Mouse (Mus musculus) duodenum, adult 2 months (tissue): Measurements from ENCODE around the gene Gm5797. TPM values are rescaled to one million over a fixed set of nuclear protein-coding genes. Genes with fewer than 3 reads are reported as not detected.

Source experiments
- polyA plus RNA-seq: library from polyadenylated mRNA; depleted of rRNA; stranded (reverse); fragments of >200 nt; gene quantifications from 2 replicates; pipeline ENCODE4 v1.2.3, GENCODE M21; 2012; ENCODE audit warnings: low replicate concordance; rRNA removed

Gene Gm5797
- polyA plus RNA-seq = not detected in 2 replicates

DNA sequence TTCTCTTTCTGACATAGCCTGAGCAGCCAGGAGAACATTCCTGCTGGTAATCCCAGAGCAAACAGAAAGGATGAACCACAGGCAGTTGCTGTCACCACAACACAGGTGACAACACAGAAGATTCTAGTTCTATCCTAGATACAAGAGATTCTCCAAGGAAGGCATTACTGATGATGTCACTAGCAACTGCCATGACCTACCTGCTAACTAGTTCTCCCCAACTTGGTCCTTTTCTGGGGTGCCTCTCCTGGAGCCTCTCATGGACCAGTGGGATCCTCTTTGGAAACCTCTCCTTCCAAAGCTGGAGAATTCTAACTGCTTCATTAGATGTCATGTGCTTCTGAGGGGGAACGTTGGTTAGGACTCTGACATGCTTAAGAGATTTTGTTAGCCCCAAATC, at the start of gene Gm5797:
Gene Gm5797 (minus strand): TSS at position 101 of the 400 bp plus-strand sequence.

DNA sequence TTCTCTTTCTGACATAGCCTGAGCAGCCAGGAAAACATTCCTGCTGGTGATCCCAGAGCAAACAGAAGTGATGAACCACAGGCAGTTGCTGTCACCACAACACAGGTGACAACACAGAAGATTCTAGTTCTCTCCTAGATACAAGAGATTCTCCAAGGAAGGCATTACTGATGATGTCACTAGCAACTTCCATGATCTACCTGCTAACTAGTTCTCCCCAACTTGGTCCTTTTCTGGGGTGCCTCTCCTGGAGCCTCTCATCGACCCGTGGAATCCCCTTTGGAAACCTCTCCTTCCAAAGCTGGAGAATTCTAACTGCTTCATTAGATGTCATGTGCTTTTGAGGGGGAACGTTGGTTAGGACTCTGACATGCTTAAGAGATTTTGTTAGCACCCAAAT, 32.8 kb upstream of the Gm5797 start, which contains the start of gene Gm8374:
Gene Gm8374 (minus strand): TSS at position 101 of the 400 bp plus-strand sequence.

DNA sequence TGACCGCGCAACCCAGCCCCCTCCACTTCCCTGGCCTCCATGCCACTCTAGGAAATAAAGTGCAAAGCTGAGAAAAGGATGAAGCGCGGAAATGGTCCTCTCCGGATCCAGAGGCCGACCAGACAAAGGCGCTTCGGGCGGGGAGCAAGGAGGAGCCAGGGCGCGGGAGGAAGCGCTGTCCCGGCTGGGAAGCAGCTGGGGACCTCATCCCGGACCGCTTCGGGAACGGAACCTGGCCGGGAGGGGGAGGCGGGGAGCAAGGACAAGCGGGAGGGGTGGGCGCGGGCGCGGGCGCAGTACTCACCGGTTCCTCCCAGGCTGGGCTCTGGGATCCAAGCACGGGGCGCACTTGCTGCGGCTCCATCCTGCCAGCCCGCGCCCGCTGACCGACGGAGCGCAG, 17.5 kb downstream of the Gm5797 start, which contains the start of gene Gm3739:
Gene Gm3739 (minus strand): TSS at position 389 of the 400 bp plus-strand sequence.

Other genes starting within 250 kb of the Gm5797 start
- not detected in 2 replicates for gene Gm3696, start 231.8 kb downstream of the Gm5797 start, polyA plus RNA-seq
- gene Gm6676, start 207.0 kb downstream of the Gm5797 start, polyA plus RNA-seq = not detected in 2 replicates
- gene Gm3512, start 157.9 kb downstream of the Gm5797 start, polyA plus RNA-seq = not detected in 2 replicates
- gene Gm16434, start 137.9 kb downstream of the Gm5797 start, polyA plus RNA-seq = not detected in 2 replicates
- not detected in 2 replicates for gene Gm3727, start 67.7 kb downstream of the Gm5797 start, polyA plus RNA-seq
- gene Gm3739, start 17.3 kb downstream of the Gm5797 start, polyA plus RNA-seq = not detected in 2 replicates
- gene Gm8374, start 32.7 kb upstream of the Gm5797 start, polyA plus RNA-seq = not detected in 2 replicates
- not detected in 2 replicates for gene Gm3755, start 118.5 kb upstream of the Gm5797 start, polyA plus RNA-seq
- not detected in 2 replicates for gene Gm3752, start 151.4 kb upstream of the Gm5797 start, polyA plus RNA-seq
- gene Gm3558, start 236.2 kb upstream of the Gm5797 start, polyA plus RNA-seq = 0.07 TPM in 1 of 2 replicates, not detected in the other